Mouse (Mus musculus) brain, embryonic 14.5 days (tissue): Measurements from ENCODE around the gene Nif3l1. TPM values are rescaled to one million over a fixed set of nuclear protein-coding genes. Genes with fewer than 3 reads are reported as not detected.

Source experiments
- DNase-seq: peaks from one replicate; pipeline ENCODE4 v3.0.0-alpha.2; 2011; ENCODE audit warnings: low read depth
- CTCF ChIP-seq: fragments of 200-500 bp; IDR thresholded peaks from 2 replicates; pipeline ENCODE4 v1.5.1; 2012; ENCODE audit warnings: inconsistent platforms, mild to moderate bottlenecking, moderate library complexity, borderline replicate concordance; ENCODE audit not compliant: insufficient read depth, insufficient read length; ENCODE audit errors: extremely low read depth
- POLR2A ChIP-seq: fragments of 200-500 bp; IDR thresholded peaks from 2 replicates; pipeline ENCODE4 v1.6.1; 2012; ENCODE audit warnings: mild to moderate bottlenecking, inconsistent platforms, borderline replicate concordance; ENCODE audit not compliant: poor library complexity, insufficient read depth, insufficient read length, severe bottlenecking; ENCODE audit errors: extremely low read depth
- polyA plus RNA-seq: library from polyadenylated mRNA; depleted of rRNA; stranded (reverse); fragments of >200 nt; gene quantifications from 2 replicates; pipeline ENCODE4 v1.2.3, GENCODE M21; 2012; rRNA removed

The Nif3l1 gene
- polyA plus RNA-seq, 1 experiment, result 44.8 TPM

GRCm38 (mm10) chr1:58463935-58464334 is 19.0 kb downstream of the Nif3l1 start:
- TF ChIP-seq POLR2A, result no peak
- no peak for TF ChIP-seq CTCF
- no peak for DNase-seq

GRCm38 (mm10) chr1:58465042-58465441 is 20.1 kb downstream of the Nif3l1 start:
- TF ChIP-seq CTCF (no peak), POLR2A (no peak)
- DNase-seq, result no peak

GRCm38 (mm10) chr1:58465561-58465960 is 20.6 kb downstream of the Nif3l1 start:
- TF ChIP-seq POLR2A (no peak), CTCF (no peak)
- no peak for DNase-seq

- TF ChIP-seq POLR2A (no peak), CTCF (no peak)
- no peak for DNase-seq
These were observed 30.7 kb downstream of the Nif3l1 start for GRCm38 (mm10) chr1:58475662-58476061.

GRCm38 (mm10) chr1:58482647-58483046 is 37.7 kb downstream of the Nif3l1 start:
- DNase-seq, result no peak
- TF ChIP-seq CTCF, result no peak
- TF ChIP-seq POLR2A, result no peak

- DNase-seq, result no peak
- no peak for TF ChIP-seq POLR2A
- TF ChIP-seq CTCF, result no peak
These were observed 50.7 kb downstream of the Nif3l1 start for GRCm38 (mm10) chr1:58495603-58496002.

GRCm38 (mm10) chr1:58497678-58498077 is 52.7 kb downstream of the Nif3l1 start:
- no peak for DNase-seq
- TF ChIP-seq CTCF (no peak), POLR2A (no peak)

GRCm38 (mm10) chr1:58498758-58499157 is 53.8 kb downstream of the Nif3l1 start:
- peak; percentile 1 for DNase-seq

GRCm38 (mm10) chr1:58503134-58503533 is 58.2 kb downstream of the Nif3l1 start:
- no peak for DNase-seq
- TF ChIP-seq POLR2A (no peak), CTCF (no peak)

More at GRCm38 (mm10) chr1:58498758-58499157, 53.8 kb downstream of the Nif3l1 start:
- no peak for TF ChIP-seq POLR2A
- TF ChIP-seq CTCF, result no peak

- TF ChIP-seq POLR2A (no peak), CTCF (no peak)
- DNase-seq, result peak; percentile 1
These were observed 58.9 kb downstream of the Nif3l1 start for GRCm38 (mm10) chr1:58503793-58504370.

GRCm38 (mm10) chr1:58504577-58505254 is 59.8 kb downstream of the Nif3l1 start, which contains the start of gene Orc2:
Gene Orc2 (minus strand): TSS chr1:58505109.
- peak; percentile 65; the same call in 1 of the 2 replicates for TF ChIP-seq POLR2A
- TF ChIP-seq CTCF, result no peak
- DNase-seq, result peak; percentile 98

GRCm38 (mm10) chr1:58507249-58507648 is 62.3 kb downstream of the Nif3l1 start:
- no peak for DNase-seq
- no peak for TF ChIP-seq CTCF
- no peak for TF ChIP-seq POLR2A

Other genes starting within 250 kb of the Nif3l1 start
- 0.22 and 0.40 TPM in 2 replicates for gene Aox4, start 234.8 kb upstream of the Nif3l1 start, polyA plus RNA-seq
- 0.01 and 0.04 TPM in 2 replicates for gene Aox2, start 166.8 kb upstream of the Nif3l1 start, polyA plus RNA-seq
- 137 and 151 TPM in 2 replicates for gene Bzw1, start 52.3 kb upstream of the Nif3l1 start, polyA plus RNA-seq
- 204 and 259 TPM in 2 replicates for gene Clk1, start 21.1 kb upstream of the Nif3l1 start, polyA plus RNA-seq
- gene Ppil3, start 335 bp downstream of the Nif3l1 start, polyA plus RNA-seq, result 32.6 and 34.6 TPM in 2 replicates
- gene Orc2, start 60.0 kb downstream of the Nif3l1 start, polyA plus RNA-seq, result 19.7 and 21.5 TPM in 2 replicates
- gene Fam126b, start 141.2 kb downstream of the Nif3l1 start, polyA plus RNA-seq, result 4.7 and 6.0 TPM in 2 replicates
- 116 and 141 TPM in 2 replicates for gene Ndufb3, start 141.2 kb downstream of the Nif3l1 start, polyA plus RNA-seq